28 mouse cellular contexts compared by ENCODE assay signal in the genomic region with DNA sequence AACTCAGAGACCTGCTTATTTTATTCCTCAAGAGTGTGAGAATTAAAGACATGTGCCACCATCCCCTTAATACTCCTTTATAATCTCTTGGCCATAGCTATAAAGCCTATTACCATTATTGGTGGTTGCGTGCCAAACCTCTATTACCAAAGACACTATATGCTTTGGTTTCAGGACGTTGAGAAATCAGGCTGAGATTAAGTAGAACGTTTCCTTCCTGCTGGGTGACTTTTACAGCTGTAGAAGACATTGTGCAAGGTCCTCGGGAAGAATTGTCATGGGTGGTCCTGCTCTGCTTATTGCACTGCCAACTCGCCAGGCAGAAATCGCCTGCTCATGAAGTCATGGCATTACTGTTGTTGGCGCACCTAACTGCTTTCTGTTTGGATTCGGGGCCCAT. TPM values are rescaled to one million over a fixed set of nuclear protein-coding genes. Genes with fewer than 3 reads are reported as not detected.
"Had no signal": no experiment of that assay in that cellular context is flagged by ENCODE, and none has a peak within 500 bp of the region (broad histone marks: within the 10 kb centered on the region; RNA-seq: fewer than 3 reads in every experiment).

No protein-coding gene starts in this region.

- H3K36me3 ChIP-seq: midbrain, embryonic 10.5 days; midbrain, embryonic 12.5 days; neural tube, embryonic 13.5 days; neural tube, embryonic 15.5 days had no signal

- DNase-seq: lung, adult 18-20 months; lung, embryonic 14.5 days; lung, postnatal 10 days; lung, postnatal 36 days; midbrain, embryonic 14.5 days; retina, postnatal 1 day; right cerebral cortex, adult 18-20 months; right cerebral cortex, postnatal 25 days; right cerebral cortex, postnatal 4 days; spleen, adult 18-20 months; thymus, adult 18-20 months; thymus, postnatal 14 days; thymus, postnatal 36 days had no signal

- H3K4me2 ChIP-seq: lung, embryonic 14.5 days; midbrain, embryonic 12.5 days; neural tube, embryonic 13.5 days; neural tube, embryonic 15.5 days had no signal

- H3K9me3 ChIP-seq: midbrain, embryonic 10.5 days; midbrain, embryonic 12.5 days; neural tube, embryonic 13.5 days; neural tube, embryonic 15.5 days had no signal

- ATAC-seq: midbrain, embryonic 16.5 days had no signal

- H3K27ac ChIP-seq: macrophage; midbrain, embryonic 10.5 days; midbrain, embryonic 12.5 days; neural tube, embryonic 13.5 days; neural tube, embryonic 15.5 days had no signal

- H3K4me1 ChIP-seq: midbrain, embryonic 10.5 days; midbrain, embryonic 12.5 days; neural tube, embryonic 13.5 days; neural tube, embryonic 15.5 days had no signal

- H3K9ac ChIP-seq: lung, embryonic 14.5 days; midbrain, embryonic 12.5 days; neural tube, embryonic 13.5 days; neural tube, embryonic 15.5 days had no signal

- H3K27me3 ChIP-seq: midbrain, embryonic 12.5 days; neural tube, embryonic 13.5 days; neural tube, embryonic 15.5 days had no signal

- H3K4me3 ChIP-seq: midbrain, embryonic 10.5 days; midbrain, embryonic 12.5 days; myocyte; neural tube, embryonic 13.5 days; neural tube, embryonic 15.5 days had no signal

RNA-seq across cellular contexts. Expression of a gene that starts 5.1 kb away (rescaled TPM):
- total RNA-seq: megakaryocyte, adult 5-6 weeks; megakaryocyte-erythroid progenitor cell, adult 5-6 weeks had no signal
- polyA plus RNA-seq: lung, embryonic 14.5 days; lung, embryonic 16.5 days; macrophage; midbrain, embryonic 10.5 days; midbrain, embryonic 12.5 days; midbrain, embryonic 14.5 days; midbrain, embryonic 16.5 days; myocyte; neural tube, embryonic 11.5 days; neural tube, embryonic 13.5 days; neural tube, embryonic 15.5 days; small intestine, adult 2 months; stomach, embryonic 14.5 days; stomach, embryonic 16.5 days; thymus, postnatal 0 days had no signal

RNA-seq across cellular contexts. Expression of a gene that starts 7.0 kb away (rescaled TPM):
- total RNA-seq: megakaryocyte, adult 5-6 weeks; megakaryocyte-erythroid progenitor cell, adult 5-6 weeks had no signal
- polyA plus RNA-seq: macrophage; small intestine, adult 2 months had no signal

RNA-seq across cellular contexts. Expression of a gene that starts 15.1 kb away (rescaled TPM):
- total RNA-seq: megakaryocyte, adult 5-6 weeks; megakaryocyte-erythroid progenitor cell, adult 5-6 weeks had no signal
- polyA plus RNA-seq: lung, embryonic 14.5 days; lung, embryonic 16.5 days; macrophage; midbrain, embryonic 10.5 days; midbrain, embryonic 12.5 days; midbrain, embryonic 14.5 days; midbrain, embryonic 16.5 days; myocyte; neural tube, embryonic 11.5 days; neural tube, embryonic 13.5 days; neural tube, embryonic 15.5 days; small intestine, adult 2 months; stomach, embryonic 14.5 days; stomach, embryonic 16.5 days; thymus, postnatal 0 days had no signal

RNA-seq across cellular contexts. Expression of a gene that starts 27.9 kb away (rescaled TPM):
- total RNA-seq: megakaryocyte, adult 5-6 weeks; megakaryocyte-erythroid progenitor cell, adult 5-6 weeks had no signal
- polyA plus RNA-seq: lung, embryonic 14.5 days; lung, embryonic 16.5 days; macrophage; midbrain, embryonic 10.5 days; midbrain, embryonic 12.5 days; midbrain, embryonic 14.5 days; midbrain, embryonic 16.5 days; myocyte; neural tube, embryonic 11.5 days; neural tube, embryonic 13.5 days; neural tube, embryonic 15.5 days; small intestine, adult 2 months; stomach, embryonic 14.5 days; stomach, embryonic 16.5 days; thymus, postnatal 0 days had no signal
